Mouse (Mus musculus): ENCODE data around the gene Itprid2.

DNA sequence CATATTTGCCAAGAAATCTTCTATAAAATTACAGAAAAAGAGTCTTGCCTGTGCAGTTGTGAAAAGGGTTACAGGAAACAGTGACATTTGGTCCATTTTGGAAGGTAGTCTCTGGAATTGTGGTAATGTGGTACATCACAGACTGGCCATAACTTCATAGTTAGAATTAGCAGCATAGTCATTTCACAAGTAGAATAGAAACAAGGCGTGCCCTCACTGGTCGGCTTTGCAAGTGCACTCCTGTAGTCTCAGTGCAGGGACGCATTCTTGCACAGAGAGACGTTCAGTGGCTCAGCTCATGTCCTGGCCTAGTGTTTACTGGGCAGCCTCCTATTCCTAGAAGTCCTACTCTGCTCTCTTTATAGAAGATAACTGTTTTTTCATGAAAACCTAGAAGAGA lies 17.4 kb downstream of the Itprid2 start:
- TF ChIP-seq CTCF (IDR thresholded peaks at IDR 0.05; ENCODE audit: borderline replicate concordance, extremely low read depth, insufficient read depth, insufficient read length), result no peak
- TF ChIP-seq POLR2A (IDR thresholded peaks at IDR 0.05; ENCODE audit: borderline replicate concordance, extremely low read depth, insufficient read depth, insufficient read length, poor library complexity, severe bottlenecking), result no peak
